Mouse (Mus musculus) embryonic facial prominence, embryonic 15.5 days (tissue): ENCODE measurements around the gene Rab33a. TPM values are rescaled to one million over a fixed set of nuclear protein-coding genes. Genes with fewer than 3 reads are reported as not detected.

ENCODE experiments used
- ATAC-seq: fragments of 200-750 bp; cut with Nextera tagmentation; 2 replicates; pipeline ENCODE4 v1.8.0; 2017; ENCODE audit warnings: low read depth, moderate TSS enrichment; ENCODE audit not compliant: insufficient number of reproducible peaks, low FRiP score, low TSS enrichment
- H3K27ac ChIP-seq: fragments of 300-500 bp; sonication (generic); replicated peaks from 2 replicates; pipeline ENCODE4 v1.5.1; 2015; ENCODE audit warnings: mild to moderate bottlenecking, inconsistent platforms
- H3K27me3 ChIP-seq: fragments of 300-500 bp; sonication (generic); 2 replicates; pipeline ENCODE4 v1.6.1; 2015; ENCODE audit warnings: inconsistent platforms
- H3K36me3 ChIP-seq: fragments of 300-500 bp; sonication (generic); 2 replicates; pipeline ENCODE4 v1.6.1; 2015; ENCODE audit warnings: mild to moderate bottlenecking, inconsistent platforms
- H3K4me1 ChIP-seq: fragments of 300-500 bp; sonication (generic); 2 replicates; pipeline ENCODE4 v1.6.1; 2015; ENCODE audit warnings: inconsistent platforms
- H3K4me2 ChIP-seq: fragments of 300-500 bp; sonication (generic); replicated peaks from 2 replicates; pipeline ENCODE4 v1.6.1; 2015; ENCODE audit warnings: mild to moderate bottlenecking, inconsistent platforms
- H3K4me3 ChIP-seq: fragments of 300-500 bp; sonication (generic); replicated peaks from 2 replicates; pipeline ENCODE4 v1.5.1; 2015; ENCODE audit warnings: mild to moderate bottlenecking, inconsistent platforms
- H3K9ac ChIP-seq: fragments of 300-500 bp; sonication (generic); 2 replicates; pipeline ENCODE4 v1.6.1; 2015; ENCODE audit warnings: inconsistent platforms
- H3K9me3 ChIP-seq: fragments of 300-500 bp; sonication (generic); replicated peaks from 2 replicates; pipeline ENCODE4 v1.6.1; 2016; ENCODE audit warnings: inconsistent platforms
- WGBS: fragments of 180-500 bp; shearing (Covaris S2); methylation state at CpG from one replicate; pipeline ENCODE4 v1.1.7; 2015; 5-methylcytosine and 5-hydroxymethylcytosine counted together
- polyA plus RNA-seq: library from polyadenylated mRNA; unstranded; fragments of >200 nt; fragmentation: Nextera tagmentation; extraction: Ambion mirVana; gene quantifications from 2 replicates; pipeline ENCODE4 v1.2.1, GENCODE M21; 2015

Rab33a gene
- polyA plus RNA-seq, 1 experiment from 2014 or later: 3.5 TPM

DNA sequence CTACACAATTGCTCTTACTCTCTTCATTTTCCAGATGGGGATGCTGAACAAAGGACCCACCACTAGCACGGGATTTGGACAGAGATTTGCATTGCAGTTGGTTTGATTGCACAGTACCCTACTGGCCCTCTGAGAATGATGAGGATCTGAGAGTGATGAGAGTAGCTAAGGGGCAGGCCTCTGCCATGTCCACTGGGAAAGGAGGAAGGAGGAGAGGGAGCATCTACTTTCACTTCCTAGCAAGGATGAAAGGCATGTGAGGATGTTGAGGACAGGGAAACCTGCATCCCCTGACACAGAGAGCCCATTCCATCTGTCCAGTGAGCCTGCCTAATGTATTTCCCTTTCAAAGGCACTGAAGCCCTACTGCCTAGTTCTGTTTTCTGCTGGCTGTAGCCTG, 6.2 kb downstream of the Rab33a start:
- Histone ChIP-seq H3K9me3 (no peaks in the 10 kb centered on the region), H3K4me2 (no peak overlapping the region), H3K4me1 (no peaks in the 10 kb centered on the region), H3K9ac (no peak overlapping the region), H3K27me3 (0 out of 2 replicates have a peak, but pooled peaks cover 2% of the 10 kb centered on the region), H3K27ac (no peak overlapping the region), H3K4me3 (no peak overlapping the region), H3K36me3 (no peaks in the 10 kb centered on the region)
- no peak for ATAC-seq
- 73% methylated on average over 1 of the region's 1 CpGs for WGBS

DNA sequence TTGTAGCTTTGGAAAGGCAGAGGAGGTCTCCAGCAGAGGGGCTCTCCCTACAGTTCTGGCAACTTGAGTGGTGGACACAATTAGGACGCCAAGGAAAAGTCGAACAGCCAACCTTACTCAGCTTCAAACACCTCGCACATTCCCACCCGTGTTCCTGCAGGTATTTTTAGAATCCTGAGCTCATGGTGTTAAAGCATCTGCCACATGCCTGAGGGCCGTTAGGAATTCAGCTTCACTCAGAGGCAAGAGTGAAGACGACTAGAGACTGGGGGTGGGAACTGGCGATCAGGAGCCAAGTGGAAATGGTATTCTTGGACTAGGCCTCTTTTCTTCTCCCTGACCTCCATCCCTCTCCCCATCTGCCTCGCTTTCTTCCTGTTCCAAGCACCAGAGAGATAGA, 6.8 kb downstream of the Rab33a start:
- no peak overlapping the region for H3K27ac ChIP-seq
- H3K27me3 ChIP-seq: no peaks in the 10 kb centered on the region
- no peak overlapping the region for H3K9ac ChIP-seq
- 32% methylated on average over 8 of the region's 8 CpGs for WGBS
- no peak for ATAC-seq
- H3K4me3 ChIP-seq: no peak overlapping the region
- H3K4me2 ChIP-seq: no peak overlapping the region
- no peaks in the 10 kb centered on the region for H3K9me3 ChIP-seq
- H3K4me1 ChIP-seq: no peaks in the 10 kb centered on the region
- H3K36me3 ChIP-seq: no peaks in the 10 kb centered on the region

GRCm38 (mm10) chrX:48526435-48526834, 7.3 kb downstream of the Rab33a start:
- Histone ChIP-seq H3K4me2 (no peak overlapping the region), H3K9me3 (no peaks in the 10 kb centered on the region), H3K36me3 (no peaks in the 10 kb centered on the region), H3K9ac (no peak overlapping the region), H3K4me3 (no peak overlapping the region), H3K27me3 (no peaks in the 10 kb centered on the region), H3K27ac (no peak overlapping the region), H3K4me1 (no peaks in the 10 kb centered on the region)
- no peak for ATAC-seq
- WGBS: 56% methylated on average over 1 of the region's 3 CpGs

DNA sequence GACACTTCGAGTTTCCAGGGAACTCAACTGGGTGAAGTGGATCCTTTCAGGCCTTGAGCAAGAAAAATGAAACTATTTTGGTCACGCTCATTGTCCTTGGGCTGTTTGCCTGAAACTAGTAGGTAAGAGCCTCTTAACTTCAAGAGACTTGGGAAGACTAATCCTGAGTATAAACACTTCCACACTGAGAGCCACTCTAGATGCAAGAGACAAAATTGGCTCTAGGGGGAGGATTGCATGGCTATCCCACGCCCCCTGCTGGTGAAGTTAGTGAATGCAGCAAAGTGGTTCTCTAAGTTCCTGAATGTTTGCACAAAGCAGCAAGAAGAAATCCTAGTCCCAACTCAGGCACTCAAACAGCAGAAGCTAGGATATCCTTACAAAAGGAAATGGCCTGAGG, 13.1 kb downstream of the Rab33a start:
- H3K27me3 ChIP-seq: no peaks in the 10 kb centered on the region
- no peaks in the 10 kb centered on the region for H3K4me1 ChIP-seq
- H3K36me3 ChIP-seq: no peaks in the 10 kb centered on the region
- ATAC-seq: no peak
- no peak overlapping the region for H3K4me2 ChIP-seq
- 32% methylated on average over 3 of the region's 3 CpGs for WGBS
- H3K9me3 ChIP-seq: no peaks in the 10 kb centered on the region
- no peak overlapping the region for H3K9ac ChIP-seq
- H3K27ac ChIP-seq: no peak overlapping the region
- no peak overlapping the region for H3K4me3 ChIP-seq

Other genes with a start within 250 kb of the Rab33a start
- gene Bcorl1, start 177.9 kb upstream of the Rab33a start, polyA plus RNA-seq: 5.3 and 5.5 TPM in 2 replicates
- gene Elf4, start 56.2 kb upstream of the Rab33a start, polyA plus RNA-seq: 6.5 and 7.3 TPM in 2 replicates
- 57.2 and 60.8 TPM in 2 replicates for gene Aifm1, start 5.7 kb upstream of the Rab33a start, polyA plus RNA-seq
- 9.7 and 10.2 TPM in 2 replicates for gene Zfp280c, start 75.2 kb downstream of the Rab33a start, polyA plus RNA-seq
- gene Slc25a14, start 104.1 kb downstream of the Rab33a start, polyA plus RNA-seq: 15.7 and 16.0 TPM in 2 replicates
- not detected in 2 replicates for gene Gpr119, start 155.2 kb downstream of the Rab33a start, polyA plus RNA-seq
- 19.8 and 21.7 TPM in 2 replicates for gene Rbmx2, start 175.7 kb downstream of the Rab33a start, polyA plus RNA-seq